Mouse (Mus musculus) macrophage (primary cell): ENCODE measurements at regions not wholly inside any gene's neighbourhood (a gene's known extent, or its start where the extent isn't known, plus 50 kb on each side); places are given as distances from the start of the nearest gene placed in this dataset.
"Not testable (repeated sequence)": the region's sequence is repeated elsewhere in the genome, so short reads cannot be mapped to it uniquely, and the experiment has no call there.

Experiments
- H3K27ac ChIP-seq: fragments of 350-480 bp; formaldehyde crosslinking; 2 replicates; pipeline ENCODE4 v1.9.0; 2021
- H3K36me3 ChIP-seq: fragments of 350-480 bp; formaldehyde crosslinking; 2 replicates; pipeline ENCODE4 v1.9.0; 2021; ENCODE audit errors: inconsistent target
- H3K4me3 ChIP-seq: fragments of 350-480 bp; formaldehyde crosslinking; 2 replicates; pipeline ENCODE4 v1.9.0; 2021; ENCODE audit errors: inconsistent target
- H3K79me2 ChIP-seq: fragments of 350-480 bp; formaldehyde crosslinking; 2 replicates; pipeline ENCODE4 v1.9.0; 2021; ENCODE audit errors: inconsistent target
- WGBS: methylation state at CpG from one replicate; pipeline ENCODE4 v1.1.7; 2026; ENCODE audit warnings: inconsistent platforms; ENCODE audit not compliant: missing documents; 5-methylcytosine and 5-hydroxymethylcytosine counted together

DNA sequence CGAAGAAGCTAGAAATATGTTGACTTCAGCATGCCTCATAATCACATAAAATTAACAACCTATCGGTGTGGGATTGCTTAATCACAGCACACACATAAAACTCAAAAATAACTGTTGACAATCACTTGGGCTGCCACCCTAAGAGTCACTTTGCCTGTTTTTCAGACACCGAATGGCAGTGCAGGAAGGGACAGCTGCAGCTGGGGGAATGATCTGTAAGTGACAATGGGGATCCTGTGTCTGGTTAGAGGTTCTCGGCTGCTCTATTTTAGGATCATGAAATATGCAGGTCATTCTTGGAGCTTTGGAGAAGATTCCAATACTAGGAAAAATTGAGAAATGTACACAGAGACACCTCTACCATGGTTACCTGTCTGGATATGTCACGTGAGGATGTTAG is 54.4 kb upstream of the Tcf12 start:
- no peaks in the 10 kb centered on the region for H3K79me2 ChIP-seq
- no peaks in the 10 kb centered on the region for H3K36me3 ChIP-seq
- H3K4me3 ChIP-seq: no peak overlapping the region
- H3K27ac ChIP-seq: no peak overlapping the region
- WGBS: 85% methylated on average over 5 of the region's 5 CpGs

DNA sequence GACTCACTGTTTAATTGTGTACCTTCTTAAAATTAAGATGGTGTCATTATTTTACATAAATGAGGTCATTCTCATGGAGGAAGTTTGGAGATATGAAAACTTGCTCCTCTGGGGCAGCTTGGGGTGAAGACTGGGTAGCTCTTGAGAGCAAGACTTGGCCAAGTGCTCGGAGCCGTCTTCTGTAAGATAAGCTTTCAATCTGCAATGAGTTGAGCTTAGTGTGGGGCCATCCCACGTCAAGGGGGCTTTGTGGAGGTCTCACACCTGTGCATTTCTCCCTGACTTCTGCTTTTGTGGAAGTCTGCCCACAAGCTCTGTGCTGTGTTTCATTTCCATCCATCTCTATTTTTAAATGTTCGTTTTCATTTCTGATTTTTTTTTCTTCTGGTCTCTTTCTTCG is 54.9 kb upstream of the Tcf12 start:
- Histone ChIP-seq H3K4me3 (no peak overlapping the region), H3K79me2 (no peaks in the 10 kb centered on the region), H3K27ac (no peak overlapping the region), H3K36me3 (no peaks in the 10 kb centered on the region)
- 40% methylated on average over 5 of the region's 5 CpGs for WGBS

DNA sequence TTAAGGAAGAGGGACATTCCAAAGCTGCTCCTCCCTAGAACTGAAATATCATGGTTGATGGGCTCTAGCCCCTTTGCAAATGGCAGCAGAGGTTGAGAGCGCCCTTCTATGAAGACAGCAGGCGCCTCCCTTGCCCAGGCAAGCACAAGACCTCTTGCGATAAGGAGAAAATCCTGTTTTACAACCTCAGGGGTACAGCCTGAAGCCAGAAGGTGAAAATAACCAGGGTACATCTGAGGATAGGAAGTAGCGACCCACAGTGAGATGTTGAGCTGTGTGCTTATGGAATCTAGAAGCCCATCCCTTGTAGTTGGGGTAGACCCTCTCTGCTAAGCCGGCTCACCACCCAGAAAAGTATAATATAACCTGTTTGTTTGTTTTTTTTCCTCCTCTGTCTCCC is 57.6 kb upstream of the Tcf12 start:
- Histone ChIP-seq H3K4me3 (no peak overlapping the region), H3K36me3 (no peaks in the 10 kb centered on the region)
- 94% methylated on average over 5 of the region's 5 CpGs for WGBS

DNA sequence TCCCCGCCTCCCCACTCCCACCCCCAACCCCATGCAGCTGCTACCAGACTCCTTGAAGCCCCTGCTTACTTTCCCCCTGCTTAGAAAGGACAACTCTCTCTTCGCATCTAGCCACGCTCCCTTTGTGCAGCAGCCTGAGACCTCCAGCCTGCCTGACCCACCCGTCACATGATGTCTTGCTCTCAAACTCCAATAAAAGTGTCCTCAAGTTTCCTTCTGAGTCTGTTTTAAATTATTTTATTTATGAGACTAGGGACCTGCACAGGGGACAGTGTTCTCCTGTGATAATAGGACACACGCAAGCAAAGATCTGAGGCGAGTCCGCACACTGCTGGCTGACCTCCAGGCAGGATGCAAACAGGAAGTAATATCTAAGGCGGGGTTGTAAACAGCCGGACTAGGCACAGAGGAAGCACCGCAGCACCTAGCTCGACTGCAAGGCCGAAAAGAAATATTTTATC is 58.1 kb upstream of the Tcf12 start:
- WGBS: 14% methylated on average over 12 of the region's 12 CpGs
- H3K36me3 ChIP-seq: no peaks in the 10 kb centered on the region
- no peak overlapping the region for H3K27ac ChIP-seq
- H3K79me2 ChIP-seq: no peaks in the 10 kb centered on the region
- 0 out of 2 replicates have a peak overlapping the region, but pooled peaks have one; percentile 0 for H3K4me3 ChIP-seq

More for the DNA sequence above, 57.6 kb upstream of the Tcf12 start:
- Histone ChIP-seq H3K79me2 (no peaks in the 10 kb centered on the region), H3K27ac (no peak overlapping the region)

DNA sequence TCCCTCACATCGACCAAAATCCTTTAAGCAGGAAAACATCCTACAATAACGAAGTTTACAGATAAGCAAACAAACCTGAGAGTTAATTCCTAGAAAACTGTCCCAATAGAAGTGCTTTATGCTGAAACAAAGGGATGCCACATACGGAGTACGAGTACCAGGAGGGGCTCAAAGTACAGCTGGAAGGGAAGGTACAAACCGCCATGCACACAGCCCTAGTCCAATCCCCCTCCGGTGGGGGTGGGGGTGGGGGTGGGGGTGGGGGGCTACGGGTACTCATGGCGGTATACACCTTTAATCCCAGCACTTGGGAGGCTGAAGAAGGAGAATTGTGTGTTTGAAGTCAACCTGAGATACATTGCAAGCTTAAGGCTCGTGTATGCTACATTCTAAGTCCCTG is 58.6 kb upstream of the Tcf12 start:
- H3K79me2 ChIP-seq: no peaks in the 10 kb centered on the region
- no peaks in the 10 kb centered on the region for H3K36me3 ChIP-seq
- H3K4me3 ChIP-seq: 0 out of 2 replicates have a peak overlapping the region, but pooled peaks have one; percentile 0
- 19% methylated on average over 9 of the region's 9 CpGs for WGBS
- no peak overlapping the region for H3K27ac ChIP-seq

DNA sequence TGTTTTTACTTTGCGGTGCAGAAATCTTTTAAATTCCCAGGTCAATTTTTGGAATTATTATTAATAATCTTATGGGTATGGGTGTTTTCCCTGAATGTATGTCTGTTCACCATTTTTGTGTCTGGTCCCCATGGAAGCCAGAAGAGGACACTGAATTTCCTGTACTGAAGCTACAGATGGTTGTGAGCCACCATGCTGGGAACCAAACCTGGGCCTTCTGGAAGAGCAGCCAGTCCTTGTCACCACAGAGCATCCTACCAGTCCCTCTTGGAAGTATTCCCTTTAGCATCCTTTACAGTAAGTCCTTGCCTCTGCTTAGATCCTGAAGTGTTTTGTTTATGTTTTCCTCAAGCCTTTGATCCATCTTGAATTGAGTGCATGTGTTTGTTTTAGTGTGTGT is 60.7 kb upstream of the Tcf12 start:
- Histone ChIP-seq H3K27ac (no peak overlapping the region), H3K36me3 (no peaks in the 10 kb centered on the region), H3K79me2 (no peaks in the 10 kb centered on the region), H3K4me3 (no peak overlapping the region)
- 100% methylated on average over 1 of the region's 1 CpGs for WGBS

DNA sequence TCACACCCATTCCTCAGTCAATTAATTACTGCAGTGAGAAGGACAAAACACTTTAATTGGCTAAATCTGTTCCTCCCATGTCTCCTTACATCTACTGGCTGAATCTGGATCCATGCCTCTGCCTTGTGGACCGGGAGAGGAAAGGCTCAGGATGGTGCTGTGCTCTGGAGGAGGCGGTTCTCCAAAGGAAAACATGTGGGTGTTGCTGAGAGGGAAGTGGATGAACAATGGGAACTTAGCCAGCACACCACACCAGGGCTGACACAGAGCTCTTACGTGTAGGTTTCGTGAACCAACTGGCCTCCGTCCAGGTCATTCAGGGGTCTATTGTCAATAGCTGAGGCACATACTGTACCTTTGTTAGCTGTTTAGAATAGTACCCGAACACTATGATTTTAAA is 69.3 kb upstream of the Tcf12 start:
- H3K79me2 ChIP-seq: no peaks in the 10 kb centered on the region
- H3K36me3 ChIP-seq: no peaks in the 10 kb centered on the region
- 85% methylated on average over 6 of the region's 6 CpGs for WGBS
- H3K4me3 ChIP-seq: no peak overlapping the region
- no peak overlapping the region for H3K27ac ChIP-seq

DNA sequence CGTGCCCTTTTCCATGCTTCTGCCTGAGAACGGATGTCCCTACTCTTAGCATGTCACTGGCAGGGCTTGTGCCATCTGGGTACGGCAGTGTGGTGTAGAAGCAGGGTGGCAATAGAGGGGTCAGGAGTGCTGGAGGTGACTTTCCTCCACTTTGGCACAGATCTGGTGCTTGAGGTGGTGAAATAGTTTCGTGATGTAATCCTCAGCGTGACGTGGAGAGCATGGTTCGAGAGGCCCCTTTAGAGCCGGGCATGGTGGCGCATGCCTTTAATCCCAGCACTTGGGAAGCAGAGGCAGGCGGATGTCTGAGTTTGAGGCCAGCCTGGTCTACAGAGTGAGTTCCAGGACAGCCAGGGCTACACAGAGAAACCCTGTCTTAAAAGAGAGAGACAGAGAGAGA is 71.7 kb upstream of the Tcf12 start:
- WGBS: 92% methylated on average over 9 of the region's 10 CpGs
- Histone ChIP-seq H3K27ac (no peak overlapping the region), H3K79me2 (no peaks in the 10 kb centered on the region), H3K36me3 (no peaks in the 10 kb centered on the region), H3K4me3 (no peak overlapping the region)

DNA sequence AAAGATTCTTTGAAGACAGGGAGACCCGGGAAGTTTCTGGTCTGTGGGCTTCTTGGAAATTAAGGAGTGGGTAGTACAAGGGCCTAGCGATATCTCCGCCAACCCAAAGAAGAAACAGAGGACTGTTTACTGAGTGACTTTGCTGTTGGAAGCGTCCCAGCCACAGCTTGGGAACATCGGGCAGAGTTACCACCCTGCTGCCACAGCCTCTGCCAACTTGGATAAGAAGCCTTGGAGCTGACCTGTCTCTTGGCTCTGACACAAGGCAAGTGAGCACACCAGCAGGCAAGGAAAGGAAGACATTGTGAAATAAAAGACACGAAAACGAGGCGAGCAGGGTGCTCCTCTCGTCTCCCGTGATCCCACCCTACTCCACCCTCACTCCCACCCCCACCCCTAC is 72.3 kb upstream of the Tcf12 start:
- Histone ChIP-seq H3K27ac (no peak overlapping the region), H3K4me3 (no peak overlapping the region), H3K36me3 (no peaks in the 10 kb centered on the region), H3K79me2 (no peaks in the 10 kb centered on the region)
- WGBS: 90% methylated on average over 5 of the region's 10 CpGs

DNA sequence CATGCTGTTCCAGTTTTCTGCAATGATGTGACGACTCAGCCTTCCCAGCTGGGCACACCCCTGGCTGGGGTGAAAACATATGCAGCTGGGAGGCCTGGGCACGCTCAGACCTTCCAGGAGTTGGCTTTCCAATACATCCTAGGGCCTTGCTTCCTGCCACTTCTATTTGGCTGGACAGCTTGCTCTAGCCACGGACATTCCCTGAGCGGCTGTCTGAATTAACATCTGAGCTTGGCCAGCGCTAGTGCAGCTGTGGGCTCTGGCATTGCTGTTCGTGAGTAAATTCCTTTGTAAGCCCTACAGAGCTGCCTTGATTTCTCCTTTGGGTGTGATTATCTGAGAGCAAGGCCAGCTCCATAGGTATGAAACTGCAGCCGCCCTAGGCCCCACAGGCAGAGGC is 78.2 kb upstream of the Tcf12 start:
- Histone ChIP-seq H3K4me3 (no peak overlapping the region), H3K36me3 (no peaks in the 10 kb centered on the region), H3K27ac (no peak overlapping the region), H3K79me2 (no peaks in the 10 kb centered on the region)
- 93% methylated on average over 7 of the region's 7 CpGs for WGBS

DNA sequence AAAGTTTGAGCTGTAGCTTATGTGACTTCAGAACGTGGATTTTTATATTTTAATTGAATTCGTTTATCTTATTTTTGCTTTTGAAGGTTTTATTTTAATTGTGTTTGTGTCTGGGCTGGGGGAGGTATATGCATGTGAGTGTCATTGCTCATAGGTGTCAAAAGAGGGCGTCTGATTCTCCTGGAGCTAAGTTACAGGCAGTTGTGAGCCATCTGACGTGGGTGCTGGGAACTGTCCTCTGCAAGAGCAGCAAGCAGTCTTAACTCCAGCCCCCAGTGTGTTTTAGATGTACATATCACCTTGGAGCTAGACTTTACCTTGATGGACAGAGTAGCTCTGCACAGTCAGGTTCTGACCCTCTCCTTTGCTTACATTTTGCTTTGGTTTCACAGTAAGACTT is 79.0 kb upstream of the Tcf12 start:
- Histone ChIP-seq H3K79me2 (no peaks in the 10 kb centered on the region), H3K27ac (no peak overlapping the region), H3K36me3 (no peaks in the 10 kb centered on the region), H3K4me3 (no peak overlapping the region)
- 94% methylated on average over 4 of the region's 4 CpGs for WGBS

DNA sequence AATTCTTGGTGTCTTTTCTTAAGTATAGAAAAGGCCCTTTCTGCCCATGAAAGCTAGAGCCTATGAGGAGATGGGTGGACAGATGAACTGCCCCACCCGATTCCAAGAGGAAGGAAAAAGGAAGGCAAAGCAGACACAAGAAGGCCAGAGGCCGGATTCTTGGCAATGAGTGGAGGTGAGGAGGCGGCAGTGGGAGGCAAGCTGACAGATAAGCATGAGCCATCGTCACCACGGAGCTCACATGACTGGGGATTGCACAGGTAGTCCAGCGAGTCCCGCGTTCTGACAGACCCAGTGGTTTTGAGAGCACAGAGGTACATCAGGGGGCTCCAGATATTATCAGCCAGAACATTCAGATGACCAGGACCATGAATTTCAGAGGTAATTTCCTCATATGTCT is 79.4 kb upstream of the Tcf12 start:
- 93% methylated on average over 8 of the region's 8 CpGs for WGBS
- Histone ChIP-seq H3K79me2 (no peaks in the 10 kb centered on the region), H3K4me3 (no peak overlapping the region), H3K27ac (no peak overlapping the region), H3K36me3 (no peaks in the 10 kb centered on the region)

DNA sequence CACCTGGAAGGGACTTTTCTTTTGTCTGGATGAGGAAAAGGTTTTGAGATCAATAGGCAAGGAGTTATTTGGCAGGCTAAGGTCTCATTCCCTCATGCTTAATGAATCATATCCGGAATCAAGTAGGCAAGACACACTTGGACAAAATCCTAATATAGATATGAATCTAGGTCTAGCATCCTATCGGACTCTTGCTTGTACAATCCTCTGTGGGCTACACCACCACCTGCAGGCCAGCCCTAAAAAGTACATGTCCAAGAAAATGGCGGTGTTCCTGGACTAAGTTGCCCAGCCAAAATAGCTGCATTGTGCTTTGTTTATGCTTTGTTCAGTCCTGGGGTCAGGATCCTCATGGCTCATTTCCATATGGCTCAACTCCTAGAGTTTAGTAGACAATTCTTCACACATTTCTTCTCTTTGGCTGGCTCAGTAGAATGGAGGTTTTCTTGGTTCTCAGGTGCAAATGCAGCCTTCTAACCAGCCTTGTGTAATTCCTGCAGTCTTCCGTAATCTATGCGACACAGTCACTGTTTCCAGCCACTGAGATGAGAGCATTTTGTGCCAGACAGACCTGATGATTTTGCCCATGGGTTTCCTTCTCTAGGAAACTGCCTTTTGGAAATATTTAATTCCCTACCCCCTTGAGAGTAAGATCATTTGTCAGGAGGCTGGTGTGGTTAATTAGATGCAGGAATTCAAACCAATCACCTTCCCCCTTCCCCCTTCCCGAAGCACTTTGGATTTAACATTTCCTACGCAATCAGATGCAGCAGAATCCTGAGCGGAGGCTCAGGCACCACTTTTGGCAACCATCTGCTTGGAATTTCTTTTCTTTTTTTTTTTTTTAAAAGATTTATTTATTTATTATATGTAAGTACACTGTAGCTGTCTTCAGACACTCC is 80.6 kb upstream of the Tcf12 start:
- Histone ChIP-seq H3K36me3 (no peaks in the 10 kb centered on the region), H3K79me2 (no peaks in the 10 kb centered on the region), H3K4me3 (no peak overlapping the region), H3K27ac (no peak overlapping the region)
- 54% methylated on average over 8 of the region's 8 CpGs for WGBS

DNA sequence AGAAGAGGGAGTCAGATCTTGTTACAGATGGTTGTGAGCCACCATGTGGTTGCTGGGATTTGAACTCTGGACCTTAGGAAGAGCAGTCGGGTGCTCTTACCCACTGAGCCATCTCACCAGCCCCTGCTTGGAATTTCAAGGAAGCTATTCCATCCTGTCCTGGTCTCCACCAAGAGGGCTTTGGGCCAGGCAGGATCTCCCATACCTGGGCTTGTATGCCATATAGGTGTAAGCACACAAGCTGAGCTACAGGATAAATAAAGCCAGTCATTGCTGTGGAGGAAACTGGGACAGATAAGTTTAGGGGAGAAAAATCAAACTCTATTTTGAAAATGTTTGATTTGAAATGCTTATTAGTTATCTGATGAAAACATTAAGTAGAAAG is 81.3 kb upstream of the Tcf12 start:
- not testable (repeated sequence) for H3K4me3 ChIP-seq, H3K36me3 ChIP-seq, H3K79me2 ChIP-seq, H3K27ac ChIP-seq
- 100% methylated on average over 1 of the region's 1 CpGs for WGBS

DNA sequence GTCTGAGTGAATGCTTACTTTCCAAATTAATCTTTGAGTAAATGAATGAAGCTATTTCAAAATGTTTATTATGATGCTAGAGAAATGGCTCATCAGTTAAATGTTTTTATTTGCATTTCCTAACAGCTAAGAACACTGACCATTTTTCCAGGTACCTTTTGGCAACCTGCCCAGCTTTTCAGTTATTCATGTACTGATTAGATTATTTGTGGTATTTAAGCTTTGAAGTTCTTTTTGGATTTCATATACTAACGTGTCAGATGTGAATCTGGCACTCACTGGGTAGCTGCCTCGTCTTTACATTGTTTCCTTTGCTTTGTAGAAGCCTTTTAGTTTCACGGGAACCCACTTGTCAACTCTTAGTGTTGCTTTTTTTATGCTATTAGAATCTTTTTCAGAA is 79.3 kb upstream of the Zfp280d start:
- Histone ChIP-seq H3K79me2 (no peaks in the 10 kb centered on the region), H3K36me3 (no peaks in the 10 kb centered on the region), H3K4me3 (no peak overlapping the region), H3K27ac (no peak overlapping the region)
- WGBS: 89% methylated on average over 3 of the region's 3 CpGs
